Mouse (Mus musculus) adrenal gland, adult 2 months (tissue): ENCODE data around the gene Vmn2r40. TPM values are rescaled to one million over a fixed set of nuclear protein-coding genes. Genes with fewer than 3 reads are reported as not detected.
"Not testable (repeated sequence)": the region's sequence is repeated elsewhere in the genome, so short reads cannot be mapped to it uniquely, and the experiment has no call there.

Experiments used
- DNase-seq: peaks from one replicate; pipeline ENCODE4 v3.0.0; 2021
- long read RNA-seq: library from polyadenylated mRNA; stranded (forward); transcript quantifications from one replicate; pipeline ENCODE4 v2.0.0, GENCODE M21; 2021
- polyA plus RNA-seq: library from polyadenylated mRNA; depleted of rRNA; stranded (reverse); fragments of >200 nt; gene quantifications from 2 replicates; pipeline ENCODE4 v1.2.3, GENCODE M21; 2012; rRNA removed
- total RNA-seq, 2 experiments: library from RNA; stranded (reverse); gene quantifications; 2 replicates each; pipeline ENCODE4 v1.2.3; 2021

The Vmn2r40 gene
- not detected for total RNA-seq
- not detected in 2 replicates for polyA plus RNA-seq
- long read RNA-seq, result 0 reads

DNA sequence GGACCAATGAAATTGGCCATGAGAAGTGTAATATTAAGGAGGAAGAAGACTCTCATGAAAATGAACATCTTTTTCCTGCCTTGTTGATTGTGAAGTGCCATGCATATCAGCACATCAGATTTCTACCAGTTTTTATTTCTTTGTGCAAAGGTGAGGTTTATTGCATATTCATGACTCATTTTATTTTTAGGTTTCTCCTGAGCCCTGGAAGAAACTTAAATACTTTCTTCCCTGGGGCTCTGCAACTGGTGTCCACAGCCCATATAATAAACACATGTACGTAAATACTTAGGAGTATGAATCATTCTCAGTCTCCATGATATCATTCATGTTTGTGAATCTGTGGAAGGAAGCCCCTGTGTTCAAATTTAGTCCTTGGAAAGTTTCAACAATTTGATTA, at the start of gene Vmn2r40:
TSS of gene Vmn2r40 (minus strand) at position 101 of the 400 bp plus-strand sequence.
- not testable (repeated sequence) for DNase-seq

Other genes starting within 250 kb of the Vmn2r40 start
- gene Vmn2r39, start 99.4 kb upstream of the Vmn2r40 start, total RNA-seq, result not detected
- not detected in 2 replicates for gene Vmn2r39, start 99.4 kb upstream of the Vmn2r40 start, polyA plus RNA-seq
- not detected for gene Vmn2r38, start 166.4 kb upstream of the Vmn2r40 start, total RNA-seq
- gene Vmn2r38, start 166.4 kb upstream of the Vmn2r40 start, polyA plus RNA-seq, result not detected in 2 replicates